Mouse (Mus musculus) heart, postnatal 0 days (tissue): Measurements from ENCODE around the gene Gm49383.

Experiments used
- CTCF ChIP-seq: IDR thresholded peaks from 2 replicates; pipeline ENCODE4 v1.5.1; 2016; ENCODE audit warnings: antibody characterized with exemption, control low read depth, low read depth
- EP300 ChIP-seq: IDR thresholded peaks from 2 replicates; pipeline ENCODE4 v1.6.1; 2016; ENCODE audit warnings: antibody characterized with exemption, low read depth

DNA sequence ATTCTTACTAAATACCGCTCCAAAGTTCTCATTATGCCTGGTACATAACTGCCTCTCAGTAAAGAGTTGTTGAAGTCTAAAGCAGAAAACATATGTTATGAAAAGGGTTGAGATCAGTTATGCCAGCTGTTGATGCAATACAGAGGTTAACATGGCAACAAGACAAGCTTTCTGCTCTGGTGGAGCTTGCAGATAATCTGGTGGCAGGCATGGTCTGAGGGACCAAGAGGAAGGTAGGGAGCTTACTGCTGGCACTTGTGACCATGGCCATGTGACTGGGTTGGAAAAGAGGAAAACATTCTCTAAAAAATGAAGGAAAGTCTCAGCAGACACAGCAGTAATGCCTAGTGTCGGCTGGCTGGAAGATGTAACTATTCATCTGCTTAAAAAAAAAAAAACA, 25.6 kb downstream of the Gm49383 start:
- TF ChIP-seq CTCF: no peak
- TF ChIP-seq EP300: no peak
